Mouse (Mus musculus) hindbrain, embryonic 10.5 days (tissue): Measurements from ENCODE around the gene Gm28043. TPM values are rescaled to one million over a fixed set of nuclear protein-coding genes. Genes with fewer than 3 reads are reported as not detected.
"Not testable (repeated sequence)": the region's sequence is repeated elsewhere in the genome, so short reads cannot be mapped to it uniquely, and the experiment has no call there.

Experiments
- DNase-seq: peaks from one replicate; pipeline ENCODE4 v3.0.0-alpha.2; 2017; ENCODE audit warnings: low spot score
- H3K27ac ChIP-seq: fragments of 300-500 bp; sonication (generic); 2 replicates; pipeline ENCODE4 v1.5.1; 2016; ENCODE audit warnings: mild to moderate bottlenecking, moderate library complexity
- H3K27me3 ChIP-seq: fragments of 300-500 bp; sonication (generic); 2 replicates; pipeline ENCODE4 v1.6.1; 2016; ENCODE audit warnings: mild to moderate bottlenecking; ENCODE audit not compliant: poor library complexity, insufficient read depth, severe bottlenecking
- H3K36me3 ChIP-seq: fragments of 300-500 bp; sonication (generic); 2 replicates; pipeline ENCODE4 v1.6.1; 2016; ENCODE audit warnings: mild to moderate bottlenecking, moderate library complexity
- H3K4me1 ChIP-seq: fragments of 300-500 bp; sonication (generic); replicated peaks from 2 replicates; pipeline ENCODE4 v1.6.1; 2016; ENCODE audit warnings: mild to moderate bottlenecking
- H3K4me3 ChIP-seq: fragments of 300-500 bp; sonication (generic); 2 replicates; pipeline ENCODE4 v1.5.1; 2016; ENCODE audit warnings: mild to moderate bottlenecking, moderate library complexity
- H3K9me3 ChIP-seq: fragments of 300-500 bp; sonication (generic); 2 replicates; pipeline ENCODE4 v1.6.1; 2016; ENCODE audit warnings: mild to moderate bottlenecking, moderate library complexity
- WGBS: fragments of 180-500 bp; shearing (Covaris S2); methylation state at CpG from one replicate; pipeline ENCODE4 v1.1.7; 2016; 5-methylcytosine and 5-hydroxymethylcytosine counted together
- polyA plus RNA-seq: library from polyadenylated mRNA; unstranded; fragments of >200 nt; fragmentation: Nextera tagmentation; extraction: Ambion mirVana; gene quantifications from 2 replicates; pipeline ENCODE4 v1.2.1, GENCODE M21; 2016

Gm28043 gene
- polyA plus RNA-seq, 1 experiment from 2014 or later = 2.8 TPM

DNA sequence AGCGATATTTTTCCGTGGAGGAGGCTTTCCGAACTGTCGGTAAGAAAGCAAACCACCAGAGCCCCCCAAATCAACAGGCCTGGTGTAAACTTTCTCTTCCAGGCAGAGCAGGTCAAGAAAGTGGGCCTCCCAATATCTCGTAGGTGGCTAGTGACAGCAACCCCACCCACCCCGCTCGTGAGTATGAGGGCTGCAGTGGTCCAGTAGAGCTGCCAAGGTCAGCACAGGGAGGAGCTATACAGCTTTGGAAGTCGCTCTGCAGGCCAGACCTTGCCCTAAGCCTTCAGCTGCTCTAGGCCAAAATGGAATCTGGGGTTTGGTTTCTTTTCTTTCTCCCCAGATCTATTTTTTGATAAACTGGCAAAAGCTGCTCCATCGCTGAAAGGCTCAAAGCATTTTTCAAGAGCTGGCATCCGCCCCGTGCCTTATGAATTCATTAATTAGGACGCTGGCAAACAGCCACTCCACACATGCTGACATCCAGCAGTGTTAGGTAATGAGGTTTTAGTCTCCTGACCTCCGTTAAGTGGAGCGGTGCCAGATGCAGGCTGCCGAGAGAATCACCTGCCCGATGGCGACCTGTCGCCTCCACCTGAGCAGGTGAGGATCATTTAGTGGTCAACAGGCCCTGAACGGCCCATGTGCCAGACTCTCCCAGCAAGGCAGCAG is 96.5 kb downstream of the Gm28043 start:
- peaks cover 75% of the 10 kb centered on the region for H3K4me1 ChIP-seq

DNA sequence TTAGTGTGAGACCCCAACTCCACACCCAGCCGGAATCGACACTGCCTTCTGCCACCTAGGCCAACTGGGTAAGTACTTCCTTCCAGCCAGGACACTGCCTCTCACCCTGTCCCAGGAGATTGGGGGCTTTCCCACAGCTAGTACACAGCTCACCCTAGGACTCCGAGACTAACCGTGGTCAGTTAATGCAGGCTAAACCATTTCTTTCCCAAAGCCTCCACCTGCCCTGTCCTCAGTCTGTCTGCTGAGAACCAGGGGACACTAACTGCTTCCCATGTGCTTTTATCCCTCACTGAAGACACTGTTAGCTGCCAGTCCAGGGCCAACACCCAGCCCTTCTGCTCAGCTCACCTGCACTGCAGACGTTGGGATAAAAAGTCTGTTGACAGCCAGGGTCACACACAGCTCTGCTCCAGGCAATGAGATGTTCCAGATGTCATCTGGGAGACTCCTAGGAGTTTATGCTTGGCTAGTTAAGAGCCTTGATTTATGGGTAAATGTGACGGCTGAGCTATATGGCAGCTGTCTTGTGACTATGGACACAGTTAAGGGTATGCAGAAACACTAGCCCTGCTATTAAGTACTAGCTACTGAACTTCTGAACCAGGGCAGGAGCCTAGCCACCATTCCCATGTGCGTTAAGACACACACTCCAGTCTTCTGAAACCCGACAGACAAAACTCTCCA is 97.2 kb downstream of the Gm28043 start:
- H3K9me3 ChIP-seq = no peaks in the 10 kb centered on the region
- peaks cover 75% of the 10 kb centered on the region for H3K4me1 ChIP-seq
- 81% methylated on average over 8 of the region's 8 CpGs for WGBS

More for the DNA sequence above, 96.5 kb downstream of the Gm28043 start:
- no peaks in the 10 kb centered on the region for H3K27me3 ChIP-seq
- H3K4me3 ChIP-seq = no peak overlapping the region
- no peak for DNase-seq
- peaks cover 9% of the 10 kb centered on the region; the same call in 1 of the 2 replicates for H3K36me3 ChIP-seq
- H3K9me3 ChIP-seq = no peaks in the 10 kb centered on the region
- H3K27ac ChIP-seq = no peak overlapping the region; the same call in 1 of the 2 replicates
- 87% methylated on average over 19 of the region's 19 CpGs for WGBS

DNA sequence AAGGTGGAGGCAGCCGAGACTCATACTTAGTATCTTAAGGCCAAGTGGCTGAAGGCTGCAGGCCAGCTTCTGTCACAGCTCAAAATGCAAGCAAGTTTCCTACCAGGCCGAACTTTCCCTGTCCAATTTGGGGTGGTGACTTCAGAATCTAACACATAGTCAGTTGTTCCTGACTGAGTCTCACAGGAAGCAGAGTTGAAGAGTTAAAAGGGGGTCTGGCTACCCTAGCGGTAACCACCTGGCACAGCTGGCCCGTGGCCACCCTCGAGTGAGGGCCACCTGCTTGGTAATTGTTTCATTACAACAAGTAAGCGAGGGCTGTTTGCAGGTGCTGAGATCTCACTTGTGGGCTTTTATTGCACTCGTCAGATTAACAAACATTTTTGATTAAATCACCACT is 97.9 kb downstream of the Gm28043 start:
- Histone ChIP-seq H3K27me3 (no peaks in the 10 kb centered on the region), H3K27ac (no peak overlapping the region), H3K9me3 (no peaks in the 10 kb centered on the region), H3K4me3 (no peak overlapping the region), H3K36me3 (peaks cover 9% of the 10 kb centered on the region; the same call in 1 of the 2 replicates), H3K4me1 (peaks cover 72% of the 10 kb centered on the region)
- WGBS = 87% methylated on average over 7 of the region's 7 CpGs
- no peak for DNase-seq

More for the DNA sequence above, 97.2 kb downstream of the Gm28043 start:
- Histone ChIP-seq H3K4me3 (no peak overlapping the region), H3K36me3 (peaks cover 9% of the 10 kb centered on the region; the same call in 1 of the 2 replicates), H3K27me3 (no peaks in the 10 kb centered on the region), H3K27ac (no peak overlapping the region; the same call in 1 of the 2 replicates)
- DNase-seq = no peak

DNA sequence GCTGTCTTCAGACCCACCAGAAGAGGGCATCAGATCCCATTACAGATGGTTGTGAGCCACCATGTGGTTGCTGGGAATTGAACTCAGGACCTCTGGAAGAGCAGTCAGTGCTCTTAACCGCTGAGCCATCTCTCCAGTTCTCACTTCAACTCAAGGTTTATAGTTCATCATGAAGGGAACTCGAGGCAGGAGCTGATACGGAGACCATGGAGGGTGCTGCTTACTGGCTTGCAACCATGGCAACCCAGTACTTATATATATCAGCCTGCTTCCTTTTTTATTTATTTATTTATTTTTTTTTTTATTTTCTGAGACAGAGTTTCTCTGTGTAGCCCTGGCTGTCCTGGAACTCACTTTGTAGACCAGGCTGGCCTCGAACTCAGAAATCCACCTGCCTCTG is 99.1 kb downstream of the Gm28043 start:
- not testable (repeated sequence) for H3K36me3 ChIP-seq, H3K9me3 ChIP-seq, DNase-seq, H3K4me3 ChIP-seq, H3K27ac ChIP-seq, H3K27me3 ChIP-seq
- peaks cover 61% of the 10 kb centered on the region for H3K4me1 ChIP-seq
- 95% methylated on average over 4 of the region's 4 CpGs for WGBS

DNA sequence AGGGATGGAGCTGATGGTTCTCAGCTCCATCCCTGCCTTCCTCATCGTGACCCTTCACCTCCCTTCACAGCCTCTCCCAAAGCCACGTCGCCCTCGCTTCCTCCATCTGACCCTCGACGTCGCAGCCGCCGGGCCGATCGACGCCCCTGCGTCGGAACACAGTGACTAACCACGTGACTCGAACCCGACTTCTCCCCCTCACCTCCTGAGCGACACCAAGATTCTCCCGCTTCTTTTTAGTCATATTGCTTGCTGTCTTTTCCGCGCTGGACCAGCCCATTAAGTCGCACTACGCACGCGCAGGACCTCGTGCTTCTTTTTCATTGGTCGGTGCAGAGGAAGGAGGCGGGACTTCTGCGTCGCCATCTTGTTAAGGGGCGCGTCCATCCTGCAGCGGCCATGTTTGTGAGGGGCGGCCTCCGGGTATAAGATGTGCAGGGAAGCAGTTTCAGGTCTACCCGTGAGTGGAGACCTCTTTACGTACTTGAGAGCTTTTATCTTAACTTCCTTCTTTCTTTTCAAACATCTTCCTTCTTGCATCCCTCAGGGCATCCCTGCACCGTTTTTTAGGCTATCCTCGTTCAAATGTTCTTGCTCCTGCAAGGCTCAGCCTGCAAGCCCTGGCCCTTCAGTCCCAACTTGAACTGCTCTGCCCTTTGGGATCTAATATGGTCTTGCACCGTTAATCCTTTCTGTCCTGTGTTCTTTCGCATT is 102.2 kb downstream of the Gm28043 start, which contains the start of gene Ccdc167:
Gene Ccdc167, minus strand, starts transcription at position 313 of the 714 bp plus-strand sequence.
- H3K36me3 ChIP-seq = peaks cover 9% of the 10 kb centered on the region; the same call in 1 of the 2 replicates
- H3K27ac ChIP-seq = peak within 1 kb of the TSS; percentile 90
- H3K27me3 ChIP-seq = no peaks in the 10 kb centered on the region
- WGBS = 6% methylated on average over 41 of the region's 41 CpGs
- H3K9me3 ChIP-seq = no peaks in the 10 kb centered on the region
- peak; percentile 98 for DNase-seq
- peaks cover 29% of the 10 kb centered on the region for H3K4me1 ChIP-seq
- H3K4me3 ChIP-seq = peak within 1 kb of the TSS; percentile 62

DNA sequence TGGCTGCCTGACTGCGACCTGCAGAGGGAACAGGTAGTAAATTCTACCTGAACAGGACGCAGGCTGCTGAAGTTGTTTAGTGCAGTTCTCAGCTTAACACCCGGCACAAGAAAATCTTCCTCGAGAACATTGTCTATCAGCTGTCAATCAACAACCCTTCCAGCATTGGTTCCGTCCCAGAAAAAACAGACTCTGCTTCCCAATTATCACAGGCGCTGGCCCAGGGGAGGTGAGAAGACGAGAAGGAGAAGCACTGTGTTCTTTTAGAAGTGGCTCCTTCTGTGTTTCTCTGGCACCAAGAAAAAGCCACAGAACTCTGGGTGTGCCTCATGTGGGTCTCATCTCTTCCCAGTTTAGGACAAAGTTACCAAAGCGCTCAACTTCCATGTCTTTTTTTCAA is 104.0 kb downstream of the Gm28043 start:
- DNase-seq = no peak
- 89% methylated on average over 8 of the region's 8 CpGs for WGBS
- no peak overlapping the region for H3K27ac ChIP-seq
- H3K4me3 ChIP-seq = no peak overlapping the region
- no peaks in the 10 kb centered on the region for H3K9me3 ChIP-seq
- peaks cover 19% of the 10 kb centered on the region for H3K4me1 ChIP-seq
- H3K36me3 ChIP-seq = peaks cover 9% of the 10 kb centered on the region; the same call in 1 of the 2 replicates
- H3K27me3 ChIP-seq = no peaks in the 10 kb centered on the region

DNA sequence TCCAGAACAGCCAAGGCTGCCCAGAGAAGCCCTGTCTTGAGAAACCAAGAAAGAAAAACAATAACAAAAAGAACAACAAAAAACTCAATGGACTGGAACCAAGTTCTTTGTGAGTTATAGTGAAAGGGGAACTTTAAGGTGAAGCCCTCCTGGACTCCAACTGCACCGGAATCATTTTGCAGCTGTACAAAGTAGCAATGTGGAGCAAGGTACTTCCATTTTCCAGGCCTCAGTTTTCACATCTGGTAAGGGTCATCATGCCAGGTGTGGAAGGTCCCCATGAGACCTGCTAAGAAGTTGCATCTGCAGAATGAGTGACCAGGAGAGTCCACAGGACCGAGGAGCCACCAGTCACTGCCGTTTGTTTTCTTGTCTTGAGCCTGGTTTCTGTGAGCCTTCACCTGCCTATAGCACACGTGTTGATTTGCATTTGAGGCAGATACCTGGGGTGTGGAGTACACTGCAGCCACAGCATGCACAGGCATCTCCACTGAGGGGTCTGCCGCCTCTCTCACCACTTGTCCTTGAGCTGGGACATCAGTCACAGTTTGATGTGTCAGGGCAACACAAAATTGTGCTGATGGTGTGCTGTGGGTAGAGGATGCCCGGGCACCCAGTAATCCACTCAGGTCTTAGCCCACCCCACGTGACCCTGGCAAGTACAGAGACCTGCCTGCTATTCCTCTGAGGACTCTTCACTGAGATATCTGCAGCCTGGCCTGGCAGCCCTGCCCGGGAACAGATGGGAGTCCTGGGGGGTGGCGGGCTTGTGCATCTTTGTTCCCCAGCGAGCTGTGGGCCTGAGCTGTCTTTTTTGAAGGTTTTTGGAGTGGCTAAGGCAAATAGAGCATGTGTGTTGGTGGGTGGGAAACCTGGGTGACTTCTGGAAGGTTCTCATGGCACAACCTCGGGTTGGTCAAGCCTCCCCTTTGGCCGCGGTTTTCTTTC is 105.2 kb downstream of the Gm28043 start:
- H3K9me3 ChIP-seq = no peaks in the 10 kb centered on the region
- DNase-seq = no peak
- H3K36me3 ChIP-seq = no peaks in the 10 kb centered on the region
- H3K4me3 ChIP-seq = no peak overlapping the region
- no peak overlapping the region for H3K27ac ChIP-seq
- H3K4me1 ChIP-seq = peaks cover 19% of the 10 kb centered on the region
- no peaks in the 10 kb centered on the region for H3K27me3 ChIP-seq
- WGBS = 75% methylated on average over 13 of the region's 13 CpGs

DNA sequence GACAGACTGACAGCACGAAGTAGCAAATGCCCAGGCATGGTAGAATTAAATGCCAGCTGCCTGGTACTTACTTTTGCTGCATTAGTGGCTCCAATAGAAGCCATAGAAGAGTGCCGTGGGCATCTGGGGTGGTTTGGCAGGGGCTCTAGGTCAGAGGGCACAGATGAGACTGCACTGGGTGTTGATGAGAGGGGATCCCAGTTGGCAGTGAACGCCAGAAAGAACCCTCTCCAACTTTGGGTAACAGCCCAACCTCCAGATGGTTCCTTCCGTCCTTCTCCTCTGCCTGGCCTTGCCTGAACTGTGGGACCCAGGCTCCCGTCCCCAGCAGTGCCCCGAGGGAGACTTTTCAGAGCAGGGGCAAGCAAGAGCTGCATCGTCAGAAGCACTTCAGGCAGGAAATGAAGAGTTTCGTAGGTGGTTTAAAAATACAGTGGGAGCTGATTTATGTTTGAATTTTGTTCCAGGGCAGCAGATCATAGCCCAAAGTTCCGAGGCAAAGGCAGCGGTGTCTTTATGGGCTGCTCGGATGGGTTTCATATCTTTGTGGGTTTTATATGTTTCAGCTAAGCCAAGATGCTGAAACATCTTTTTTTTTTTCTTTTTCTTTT is 106.2 kb downstream of the Gm28043 start:
- Histone ChIP-seq H3K27ac (no peak overlapping the region), H3K9me3 (no peaks in the 10 kb centered on the region), H3K4me1 (peaks cover 15% of the 10 kb centered on the region), H3K4me3 (no peak overlapping the region), H3K36me3 (no peaks in the 10 kb centered on the region), H3K27me3 (no peaks in the 10 kb centered on the region)
- 83% methylated on average over 11 of the region's 11 CpGs for WGBS
- no peak for DNase-seq

DNA sequence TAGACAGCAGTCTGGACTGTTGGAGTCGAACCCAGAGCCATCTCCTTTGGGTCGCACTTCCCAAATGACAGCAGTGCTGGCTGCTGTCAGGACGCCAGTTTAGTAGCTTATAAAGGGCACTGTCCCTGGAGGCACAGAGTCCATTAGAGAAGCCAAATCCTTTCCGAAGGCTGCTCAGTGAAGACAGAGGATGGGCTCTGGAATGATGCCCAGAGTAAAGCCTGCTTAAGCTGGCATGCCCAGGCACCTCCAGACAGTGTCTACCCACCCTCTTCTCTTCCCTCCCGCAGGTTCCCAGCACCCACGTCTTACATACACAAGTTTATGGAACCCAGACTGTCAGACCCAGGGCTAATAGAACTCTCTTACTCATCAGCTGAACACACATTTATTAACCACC is 109.9 kb downstream of the Gm28043 start:
- no peak overlapping the region for H3K27ac ChIP-seq
- no peak for DNase-seq
- H3K36me3 ChIP-seq = no peaks in the 10 kb centered on the region
- H3K27me3 ChIP-seq = no peaks in the 10 kb centered on the region
- 87% methylated on average over 6 of the region's 6 CpGs for WGBS
- H3K4me3 ChIP-seq = no peak overlapping the region
- H3K9me3 ChIP-seq = no peaks in the 10 kb centered on the region
- no peaks in the 10 kb centered on the region for H3K4me1 ChIP-seq

DNA sequence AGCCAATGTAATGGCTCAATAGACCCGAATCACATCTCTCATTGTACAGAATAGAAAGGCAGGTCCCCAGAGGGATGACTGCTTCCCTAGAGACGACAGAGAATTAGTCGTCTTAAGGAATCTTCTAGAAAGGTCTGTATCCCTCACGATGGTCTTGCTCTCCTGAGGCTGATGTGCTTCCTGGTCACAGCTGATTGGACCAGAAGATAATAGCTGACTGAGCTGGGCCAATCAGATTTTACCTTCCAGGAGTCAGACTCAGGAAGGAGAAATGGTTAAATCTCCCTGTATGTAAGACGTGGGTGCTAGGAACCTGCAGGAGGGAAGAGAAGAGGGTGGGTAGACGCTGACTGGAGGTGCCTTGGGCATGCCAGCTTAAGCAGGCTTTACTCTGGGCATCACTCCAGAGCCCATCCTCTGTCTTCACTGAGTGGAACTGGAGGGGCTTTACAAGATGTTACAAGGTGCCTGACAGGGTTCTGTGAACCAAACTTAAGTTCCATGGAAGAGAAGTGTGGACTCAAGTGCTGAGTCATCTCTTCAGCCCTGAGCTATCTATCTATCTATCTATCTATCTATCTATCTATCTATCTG is 110.4 kb downstream of the Gm28043 start:
- Histone ChIP-seq H3K27ac (no peak overlapping the region), H3K4me3 (no peak overlapping the region), H3K9me3 (no peaks in the 10 kb centered on the region), H3K27me3 (no peaks in the 10 kb centered on the region), H3K36me3 (no peaks in the 10 kb centered on the region), H3K4me1 (peaks cover 3% of the 10 kb centered on the region; the same call in 1 of the 2 replicates)
- no peak for DNase-seq
- 78% methylated on average over 6 of the region's 6 CpGs for WGBS

DNA sequence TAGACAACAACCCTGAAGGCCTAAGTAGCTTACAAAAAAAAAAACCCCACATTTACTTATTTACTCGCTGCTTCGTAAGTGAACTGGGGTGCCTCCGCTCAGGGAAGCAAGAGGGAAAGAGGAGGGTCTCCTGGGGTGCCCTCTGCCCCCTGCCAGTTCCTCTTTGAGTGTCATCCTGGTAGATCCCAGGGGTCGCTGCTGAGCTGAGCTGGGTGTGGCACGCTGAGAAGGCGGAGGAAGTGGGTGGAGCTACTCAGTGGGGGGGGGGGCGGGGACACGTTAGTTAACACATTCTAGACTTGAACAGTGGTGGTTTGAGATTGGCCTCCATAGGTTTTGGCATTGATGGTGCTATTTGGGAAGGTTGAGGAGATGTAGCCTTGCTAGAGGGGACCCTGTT is 113.4 kb downstream of the Gm28043 start:
- H3K4me1 ChIP-seq = peaks cover 29% of the 10 kb centered on the region
- 60% methylated on average over 8 of the region's 8 CpGs for WGBS
- no peak overlapping the region for H3K27ac ChIP-seq
- no peaks in the 10 kb centered on the region for H3K27me3 ChIP-seq
- no peaks in the 10 kb centered on the region for H3K36me3 ChIP-seq
- no peaks in the 10 kb centered on the region for H3K9me3 ChIP-seq
- H3K4me3 ChIP-seq = no peak overlapping the region
- no peak for DNase-seq
